Mouse (Mus musculus): ENCODE measurements at regions not wholly inside any gene's neighbourhood (a gene's known extent, or its start where the extent isn't known, plus 50 kb on each side); places are given as distances from the start of the nearest gene placed in this dataset.
"Not testable (repeated sequence)": the region's sequence is repeated elsewhere in the genome, so short reads cannot be mapped to it uniquely, and the experiment has no call there.

GRCm38 (mm10) chr13:7007091-7007490 is 358.5 kb upstream of the Pfkp start:
- Histone ChIP-seq H3K27me3 (replicated peaks) (no peaks in the 10 kb centered on the region), H3K4me1 (no peaks in the 10 kb centered on the region), H3K4me3 (replicated peaks) (no peak overlapping the region), H3K9me3 (no peaks in the 10 kb centered on the region), H3K36me3 (replicated peaks; ENCODE audit: low read length) (no peaks in the 10 kb centered on the region)
- TF ChIP-seq FLI1 (IDR thresholded peaks at IDR 0.05; ENCODE audit: low read length) (no peak), GATA1 (IDR thresholded peaks at IDR 0.05; ENCODE audit: borderline replicate concordance, low read length) (no peak)

GRCm38 (mm10) chr13:6998508-6999278 is 350.1 kb upstream of the Pfkp start:
- not testable (repeated sequence) for H3K9me3 ChIP-seq; H3K36me3 ChIP-seq (replicated peaks; ENCODE audit: low read length); H3K4me3 ChIP-seq (replicated peaks)

GRCm38 (mm10) chr13:6998094-6998493 is 349.5 kb upstream of the Pfkp start:
- no peak overlapping the region for H3K4me3 ChIP-seq (replicated peaks)
- H3K4me1 ChIP-seq = no peaks in the 10 kb centered on the region
- no peaks in the 10 kb centered on the region for H3K27me3 ChIP-seq (replicated peaks)
- H3K9me3 ChIP-seq = no peaks in the 10 kb centered on the region
- TF ChIP-seq FLI1 (IDR thresholded peaks at IDR 0.05; ENCODE audit: low read length) (no peak), GATA1 (IDR thresholded peaks at IDR 0.05; ENCODE audit: borderline replicate concordance, low read length) (no peak)
- H3K36me3 ChIP-seq (replicated peaks; ENCODE audit: low read length) = no peaks in the 10 kb centered on the region

More at GRCm38 (mm10) chr13:6998508-6999278, 350.1 kb upstream of the Pfkp start:
- not testable (repeated sequence) for H3K27me3 ChIP-seq (replicated peaks); H3K4me1 ChIP-seq

GRCm38 (mm10) chr13:6992323-6992994 is 343.9 kb upstream of the Pfkp start:
- no peak overlapping the region for H3K4me3 ChIP-seq (replicated peaks)
- no peaks in the 10 kb centered on the region for H3K36me3 ChIP-seq (replicated peaks; ENCODE audit: low read length)
- TF ChIP-seq FLI1 (IDR thresholded peaks at IDR 0.05; ENCODE audit: low read length) (no peak), GATA1 (IDR thresholded peaks at IDR 0.05; ENCODE audit: borderline replicate concordance, low read length) (no peak)
- H3K4me1 ChIP-seq = no peaks in the 10 kb centered on the region
- H3K9me3 ChIP-seq = no peaks in the 10 kb centered on the region
- no peaks in the 10 kb centered on the region for H3K27me3 ChIP-seq (replicated peaks)

GRCm38 (mm10) chr13:6991714-6992113 is 343.1 kb upstream of the Pfkp start:
- no peaks in the 10 kb centered on the region for H3K27me3 ChIP-seq (replicated peaks)
- H3K4me1 ChIP-seq = no peaks in the 10 kb centered on the region
- TF ChIP-seq FLI1 (IDR thresholded peaks at IDR 0.05; ENCODE audit: low read length) (no peak), GATA1 (IDR thresholded peaks at IDR 0.05; ENCODE audit: borderline replicate concordance, low read length) (no peak)
- H3K4me3 ChIP-seq (replicated peaks) = no peak overlapping the region
- H3K36me3 ChIP-seq (replicated peaks; ENCODE audit: low read length) = no peaks in the 10 kb centered on the region
- no peaks in the 10 kb centered on the region for H3K9me3 ChIP-seq

GRCm38 (mm10) chr13:6985012-6985996 is 336.7 kb upstream of the Pfkp start:
- Histone ChIP-seq H3K4me1 (0 out of 2 replicates have a peak, but pooled peaks cover 3% of the 10 kb centered on the region), H3K36me3 (replicated peaks; ENCODE audit: low read length) (no peaks in the 10 kb centered on the region), H3K9me3 (no peaks in the 10 kb centered on the region), H3K27me3 (replicated peaks) (no peaks in the 10 kb centered on the region), H3K4me3 (replicated peaks) (no peak overlapping the region)
- TF ChIP-seq FLI1 (IDR thresholded peaks at IDR 0.05; ENCODE audit: low read length) (no peak), GATA1 (IDR thresholded peaks at IDR 0.05; ENCODE audit: borderline replicate concordance, low read length) (no peak)

GRCm38 (mm10) chr13:6955713-6956112 is 307.1 kb upstream of the Pfkp start:
- Histone ChIP-seq H3K9me3 (no peaks in the 10 kb centered on the region), H3K4me1 (no peaks in the 10 kb centered on the region), H3K4me3 (replicated peaks) (no peak overlapping the region), H3K36me3 (replicated peaks; ENCODE audit: low read length) (no peaks in the 10 kb centered on the region), H3K27me3 (replicated peaks) (no peaks in the 10 kb centered on the region)
- TF ChIP-seq FLI1 (IDR thresholded peaks at IDR 0.05; ENCODE audit: low read length) (no peak), GATA1 (IDR thresholded peaks at IDR 0.05; ENCODE audit: borderline replicate concordance, low read length) (no peak)

- H3K4me1 ChIP-seq = no peaks in the 10 kb centered on the region
- no peaks in the 10 kb centered on the region for H3K36me3 ChIP-seq (replicated peaks; ENCODE audit: low read length)
- TF ChIP-seq FLI1 (IDR thresholded peaks at IDR 0.05; ENCODE audit: low read length) (no peak), GATA1 (IDR thresholded peaks at IDR 0.05; ENCODE audit: borderline replicate concordance, low read length) (no peak)
- no peaks in the 10 kb centered on the region for H3K9me3 ChIP-seq
- H3K4me3 ChIP-seq (replicated peaks) = no peak overlapping the region
- H3K27me3 ChIP-seq (replicated peaks) = no peaks in the 10 kb centered on the region
Measured at GRCm38 (mm10) chr13:6924136-6924535, 275.6 kb upstream of the Pfkp start.

GRCm38 (mm10) chr13:6922357-6922721 is 273.8 kb upstream of the Pfkp start:
- H3K9me3 ChIP-seq = no peaks in the 10 kb centered on the region
- no peaks in the 10 kb centered on the region for H3K4me1 ChIP-seq
- no peaks in the 10 kb centered on the region for H3K27me3 ChIP-seq (replicated peaks)
- no peaks in the 10 kb centered on the region for H3K36me3 ChIP-seq (replicated peaks; ENCODE audit: low read length)
- H3K4me3 ChIP-seq (replicated peaks) = no peak overlapping the region
- TF ChIP-seq GATA1 (IDR thresholded peaks at IDR 0.05; ENCODE audit: borderline replicate concordance, low read length) (no peak), FLI1 (IDR thresholded peaks at IDR 0.05; ENCODE audit: low read length) (no peak)
